Mouse (Mus musculus) ovary, postnatal 10 days (tissue): ENCODE results near the gene D630003M21Rik.

Source experiments
- DNase-seq: peaks from one replicate; pipeline ENCODE4 v3.0.0; 2022; ENCODE audit warnings: low spot score

Gene D630003M21Rik

GRCm38 (mm10) chr2:158236698-158237097 lies 7.7 kb upstream of the D630003M21Rik start:
- no peak for DNase-seq

- no peak for DNase-seq
Measured at GRCm38 (mm10) chr2:158233106-158233505, 4.1 kb upstream of the D630003M21Rik start.

- DNase-seq, result no peak
Measured at GRCm38 (mm10) chr2:158232414-158232813, 3.4 kb upstream of the D630003M21Rik start.

DNA sequence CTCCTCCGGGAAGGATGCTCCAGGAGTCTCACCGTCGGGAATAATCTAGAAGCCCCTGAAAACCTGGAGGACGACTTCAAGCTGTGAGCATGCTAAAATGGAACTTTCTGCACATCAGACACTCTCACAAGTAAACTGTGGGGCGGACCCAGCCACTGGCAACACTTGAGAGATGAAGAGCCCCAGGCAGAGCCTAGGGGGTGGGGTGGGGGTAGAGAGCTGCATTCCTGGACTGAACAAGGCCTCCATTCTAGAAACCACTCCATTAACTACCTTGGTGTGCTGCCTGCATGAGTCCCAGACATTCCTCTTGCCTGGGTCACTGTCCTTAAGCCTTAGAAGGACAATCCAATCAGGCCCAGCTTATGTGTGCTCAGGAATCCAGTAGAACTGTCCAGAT lies 2.0 kb upstream of the D630003M21Rik start:
- DNase-seq, result no peak

- DNase-seq, result no peak
Measured at GRCm38 (mm10) chr2:158230617-158231016, 1.6 kb upstream of the D630003M21Rik start.

DNA sequence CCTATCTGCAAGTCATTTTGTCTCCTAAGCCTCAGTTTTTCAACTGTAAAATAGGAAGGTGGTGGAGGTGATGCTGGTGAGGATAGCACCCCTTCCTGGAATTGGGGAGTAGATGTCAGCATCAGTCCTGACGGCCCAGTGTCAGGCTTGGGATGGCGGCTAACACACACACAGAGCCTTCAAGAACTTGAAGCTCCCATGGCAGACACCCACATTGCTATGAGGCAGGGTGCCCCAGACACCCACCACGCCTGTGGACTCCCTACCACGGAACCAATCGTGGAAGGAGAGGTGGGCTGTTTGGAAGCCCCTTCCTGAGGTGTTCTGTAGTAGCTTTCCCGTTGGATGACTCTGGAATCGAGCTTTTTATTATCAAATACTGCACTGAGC lies 476 bp upstream of the D630003M21Rik start:
- no peak for DNase-seq

DNA sequence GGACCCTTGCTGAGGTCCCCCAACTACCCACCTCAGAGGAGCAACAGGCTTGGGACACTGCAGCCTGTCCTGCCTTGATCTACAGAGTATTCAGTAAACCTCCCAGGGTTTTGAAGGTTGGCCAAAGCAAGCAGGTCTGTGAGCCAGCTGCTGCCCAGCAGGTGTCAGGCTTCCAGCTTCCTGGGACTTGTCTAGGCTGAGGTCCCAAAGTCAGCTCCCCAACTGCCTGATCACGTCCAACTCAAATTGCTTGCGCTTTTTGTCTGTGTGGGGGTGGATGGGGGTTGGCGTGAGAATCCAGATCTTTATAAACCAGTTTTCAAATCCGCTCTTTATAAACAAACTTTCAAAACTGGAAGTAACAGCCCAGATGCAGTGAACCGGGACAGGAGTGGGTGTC lies 3.7 kb downstream of the D630003M21Rik start:
- no peak for DNase-seq

DNA sequence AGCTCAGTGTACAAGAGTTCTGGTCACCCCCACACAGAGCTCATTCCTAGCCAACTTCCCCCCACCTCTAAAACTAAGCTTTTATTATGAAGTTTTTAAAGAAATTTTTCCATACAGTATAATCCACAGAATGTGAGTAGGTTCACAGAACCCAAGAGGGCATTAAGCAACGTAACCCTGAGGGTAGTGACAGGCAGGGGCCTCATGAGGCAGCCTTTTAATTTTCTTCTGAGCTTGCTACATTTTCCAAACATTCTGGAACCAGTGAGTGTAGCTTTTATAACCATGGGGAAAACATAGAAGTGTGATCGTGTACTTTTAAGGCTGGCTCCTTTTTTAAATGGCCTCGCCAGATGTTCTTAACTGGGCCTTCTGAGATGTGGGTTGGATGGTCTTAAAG lies 5.5 kb downstream of the D630003M21Rik start:
- no peak for DNase-seq

DNA sequence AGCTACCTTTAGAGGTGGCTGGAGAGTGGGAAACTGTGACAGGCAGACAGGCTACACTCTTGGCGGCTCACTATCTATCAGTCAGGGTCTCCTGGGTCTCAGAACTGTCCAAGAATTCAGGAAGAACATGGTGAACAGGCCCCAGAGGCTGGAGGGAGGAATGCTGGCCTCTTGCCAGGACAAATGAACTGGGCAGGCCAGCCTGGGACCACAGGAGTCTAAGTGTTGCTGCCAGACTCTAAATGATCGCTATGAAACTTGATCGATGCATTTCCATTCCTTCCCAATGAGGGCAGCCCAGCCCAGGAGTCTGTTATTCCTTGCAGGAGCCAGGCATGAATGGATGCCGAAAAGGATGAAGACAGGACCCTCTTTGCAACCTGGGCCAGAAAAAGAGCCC lies 6.4 kb downstream of the D630003M21Rik start:
- no peak for DNase-seq

DNA sequence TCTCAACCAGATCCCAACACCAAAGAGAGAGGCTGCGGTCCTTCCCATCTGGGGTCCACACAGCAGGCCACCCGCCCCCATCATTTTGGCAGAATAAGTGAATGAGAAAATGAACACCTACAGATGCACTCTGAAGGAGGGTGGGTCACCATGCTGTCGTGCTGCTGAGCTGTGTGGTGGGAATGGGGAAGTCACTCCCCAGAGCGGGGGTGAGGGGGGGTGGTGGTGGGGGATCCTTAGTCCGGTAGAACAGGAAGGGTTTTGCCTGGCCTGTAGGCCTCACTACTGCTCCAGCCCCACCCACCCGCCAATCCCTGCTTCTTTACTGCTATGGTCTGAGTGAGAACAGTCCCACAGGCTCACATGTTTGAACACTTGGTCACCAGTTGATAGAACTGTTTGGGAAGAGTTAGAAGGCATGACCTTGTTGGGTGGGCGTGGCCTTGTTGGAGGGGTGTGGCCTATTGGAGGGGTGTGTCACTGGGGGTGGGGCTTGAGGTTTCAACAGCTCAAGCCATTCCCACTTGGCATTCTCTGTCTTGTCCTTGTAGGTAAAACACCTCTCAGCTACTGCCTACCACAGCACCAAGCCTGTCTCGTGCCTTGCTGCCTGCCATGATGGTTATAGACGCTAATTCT lies 7.5 kb downstream of the D630003M21Rik start:
- DNase-seq, result no peak

GRCm38 (mm10) chr2:158219562-158219961 lies 9.5 kb downstream of the D630003M21Rik start:
- DNase-seq, result no peak

DNA sequence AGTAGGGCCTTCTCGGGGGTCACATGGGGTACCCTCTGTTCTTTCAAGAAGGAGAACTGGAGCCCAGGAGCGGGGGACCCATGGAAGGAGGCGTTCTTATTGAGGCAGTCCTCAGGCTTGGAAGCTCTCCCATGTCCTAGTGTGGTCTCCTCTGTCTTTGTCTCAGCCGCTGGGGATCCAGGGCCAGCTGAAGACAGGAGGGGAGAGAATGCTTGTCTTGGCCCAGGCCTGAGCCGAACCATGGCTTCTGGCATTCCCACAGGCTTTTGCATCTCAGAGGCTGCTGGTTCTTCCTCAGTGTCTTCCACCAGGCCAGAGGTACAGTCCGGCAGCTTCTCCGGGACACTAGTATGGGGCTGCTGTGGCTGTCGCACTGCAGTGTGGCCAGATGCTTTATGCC lies 12.5 kb downstream of the D630003M21Rik start:
- no peak for DNase-seq

GRCm38 (mm10) chr2:158215283-158216117 lies 13.5 kb downstream of the D630003M21Rik start:
- no peak for DNase-seq

DNA sequence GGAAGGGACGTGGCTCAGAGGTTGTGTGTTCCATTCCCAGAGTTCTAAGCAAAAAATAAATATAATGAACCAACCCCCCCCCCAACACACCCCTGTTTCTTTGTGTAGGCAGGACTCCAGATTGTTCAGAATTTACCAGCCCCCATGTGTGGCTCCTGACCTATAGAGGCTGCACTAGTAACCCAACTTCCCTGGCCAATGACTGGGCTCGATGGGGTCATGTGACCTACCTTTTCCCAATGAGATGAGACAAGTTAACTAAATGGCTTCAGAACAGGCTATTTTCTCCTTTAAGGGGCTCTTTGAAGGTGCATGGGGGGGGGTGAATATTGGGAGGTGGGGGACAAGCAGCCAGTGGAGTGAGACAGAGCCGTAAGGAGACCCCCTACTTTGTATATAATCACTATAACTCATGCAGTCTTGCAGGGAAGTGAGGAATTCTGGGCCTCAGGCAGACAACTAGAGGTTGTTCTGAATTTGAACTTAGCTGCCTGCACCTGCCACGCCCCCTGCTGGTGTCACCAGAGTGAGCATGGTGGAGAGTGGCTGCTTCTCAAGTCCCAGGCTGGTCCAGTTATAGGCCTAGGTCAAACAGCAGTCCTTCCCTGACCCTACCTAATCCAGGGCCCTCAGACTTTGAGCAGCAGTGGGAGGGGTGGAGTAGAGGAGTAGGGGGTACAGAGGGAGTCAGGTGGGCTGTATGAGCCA lies 17.1 kb downstream of the D630003M21Rik start:
- DNase-seq, result no peak

- DNase-seq, result no peak
Measured at GRCm38 (mm10) chr2:158210958-158211357, 18.1 kb downstream of the D630003M21Rik start.

- no peak for DNase-seq
Measured at GRCm38 (mm10) chr2:158210503-158210902, 18.5 kb downstream of the D630003M21Rik start.

DNA sequence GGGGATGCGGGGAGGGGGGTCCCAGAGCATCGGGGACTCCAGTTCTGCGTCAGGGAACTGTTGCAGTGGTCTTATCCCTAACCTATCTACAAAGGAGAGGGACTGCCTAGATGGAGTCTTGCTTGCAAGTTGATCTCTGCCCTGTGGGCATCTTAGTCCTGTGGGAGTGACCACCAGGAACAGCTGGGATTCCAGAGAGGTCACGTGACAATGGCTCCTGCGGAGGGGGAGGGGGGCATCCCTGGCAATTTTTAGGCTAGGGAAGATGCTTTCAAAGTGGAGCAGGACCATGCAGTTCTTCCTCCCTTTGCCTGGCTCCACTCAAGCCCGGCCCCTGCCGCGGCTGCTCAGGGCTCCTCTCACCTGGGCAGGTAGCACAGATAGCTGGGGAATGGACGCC lies 19.2 kb downstream of the D630003M21Rik start:
- DNase-seq, result no peak

- no peak for DNase-seq
Measured at GRCm38 (mm10) chr2:158207848-158208247, 21.2 kb downstream of the D630003M21Rik start.

- peak; percentile 65 for DNase-seq
Measured at GRCm38 (mm10) chr2:158204114-158204513, 24.9 kb downstream of the D630003M21Rik start.

GRCm38 (mm10) chr2:158203686-158204085 lies 25.3 kb downstream of the D630003M21Rik start:
- no peak for DNase-seq

DNA sequence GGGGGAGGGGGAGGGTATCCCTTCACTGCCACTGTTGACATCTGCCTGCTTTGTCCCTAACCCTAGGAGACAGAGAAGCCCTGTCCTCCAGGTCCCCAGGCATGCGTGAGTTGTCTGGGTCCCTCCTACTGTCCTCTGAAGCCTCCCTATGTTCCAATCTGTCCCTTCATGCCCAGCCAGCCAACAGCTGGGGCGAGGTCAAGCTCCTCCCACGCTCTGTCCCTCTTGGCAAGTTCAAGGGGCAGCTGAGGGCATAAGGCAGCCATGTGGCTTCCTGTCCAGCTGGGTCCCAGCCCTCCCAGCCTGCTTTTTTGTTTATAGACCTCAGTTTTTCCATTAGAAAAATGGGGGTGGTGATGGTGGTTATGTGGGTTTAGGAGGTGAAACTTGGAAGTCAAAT lies 29.7 kb downstream of the D630003M21Rik start:
- DNase-seq, result no peak

- no peak for DNase-seq
Measured at GRCm38 (mm10) chr2:158198861-158199260, 30.2 kb downstream of the D630003M21Rik start.

GRCm38 (mm10) chr2:158197971-158198370 lies 31.1 kb downstream of the D630003M21Rik start:
- no peak for DNase-seq
